Mouse (Mus musculus) lung, adult 18-20 months (tissue): ENCODE data around the gene Fads2.
"Not testable (repeated sequence)": the region's sequence is repeated elsewhere in the genome, so short reads cannot be mapped to it uniquely, and the experiment has no call there.

Experiments
- DNase-seq, 2 experiments: peaks; one replicate each; pipeline ENCODE4 v3.0.0; 2022; ENCODE audit warnings: mixed read lengths in 2 of 2

The Fads2 gene

GRCm38 (mm10) chr19:10101341-10102053, at the start of gene Fads2:
Gene Fads2, minus strand, starts transcription at chr19:10101746.
- peak; percentile 86 to 87 for DNase-seq

GRCm38 (mm10) chr19:10149189-10149588, 47.6 kb upstream of the Fads2 start:
- DNase-seq, result no peak

- peak; percentile 35 to 38 for DNase-seq
These were observed 47.0 kb upstream of the Fads2 start for GRCm38 (mm10) chr19:10148555-10148954.

GRCm38 (mm10) chr19:10144464-10144863, 42.9 kb upstream of the Fads2 start:
- no peak for DNase-seq

- no peak for DNase-seq
These were observed 42.1 kb upstream of the Fads2 start for GRCm38 (mm10) chr19:10143667-10144066.

- DNase-seq, result no peak
These were observed 38.2 kb upstream of the Fads2 start for GRCm38 (mm10) chr19:10139736-10140135.

GRCm38 (mm10) chr19:10137423-10137822, 35.9 kb upstream of the Fads2 start:
- peak; percentile 22 to 50 for DNase-seq

GRCm38 (mm10) chr19:10134692-10135091, 33.1 kb upstream of the Fads2 start:
- DNase-seq, result peak; percentile 54 to 64

GRCm38 (mm10) chr19:10129547-10129946, 28.0 kb upstream of the Fads2 start:
- not testable (repeated sequence) for DNase-seq

- no peak for DNase-seq
These were observed 25.1 kb upstream of the Fads2 start for GRCm38 (mm10) chr19:10126479-10127250.

- no peak for DNase-seq
These were observed 22.5 kb upstream of the Fads2 start for GRCm38 (mm10) chr19:10123892-10124634.

GRCm38 (mm10) chr19:10122021-10122631, 20.6 kb upstream of the Fads2 start:
- DNase-seq, result no peak

GRCm38 (mm10) chr19:10116641-10117040, 15.1 kb upstream of the Fads2 start:
- no peak for DNase-seq

- no peak for DNase-seq
These were observed 14.0 kb upstream of the Fads2 start for GRCm38 (mm10) chr19:10115373-10116158.

GRCm38 (mm10) chr19:10112956-10113355, 11.4 kb upstream of the Fads2 start:
- no peak for DNase-seq

- no peak for DNase-seq
These were observed 7.1 kb upstream of the Fads2 start for GRCm38 (mm10) chr19:10108666-10109065.

- no peak for DNase-seq
These were observed 6.6 kb upstream of the Fads2 start for GRCm38 (mm10) chr19:10108129-10108528.

GRCm38 (mm10) chr19:10107051-10107611, 5.6 kb upstream of the Fads2 start:
- no peak for DNase-seq

GRCm38 (mm10) chr19:10106634-10107033, 5.1 kb upstream of the Fads2 start:
- DNase-seq, result no peak

GRCm38 (mm10) chr19:10105034-10105493, 3.5 kb upstream of the Fads2 start:
- no peak for DNase-seq

- DNase-seq, result no peak
These were observed 2.7 kb upstream of the Fads2 start for GRCm38 (mm10) chr19:10104234-10104633.
